Mouse (Mus musculus) heart, adult 11 months (tissue): Measurements from ENCODE around the gene Tex12.

ENCODE experiments used
- DNase-seq: peaks from one replicate; pipeline ENCODE4 v3.0.0; 2022

The Tex12 gene

DNA sequence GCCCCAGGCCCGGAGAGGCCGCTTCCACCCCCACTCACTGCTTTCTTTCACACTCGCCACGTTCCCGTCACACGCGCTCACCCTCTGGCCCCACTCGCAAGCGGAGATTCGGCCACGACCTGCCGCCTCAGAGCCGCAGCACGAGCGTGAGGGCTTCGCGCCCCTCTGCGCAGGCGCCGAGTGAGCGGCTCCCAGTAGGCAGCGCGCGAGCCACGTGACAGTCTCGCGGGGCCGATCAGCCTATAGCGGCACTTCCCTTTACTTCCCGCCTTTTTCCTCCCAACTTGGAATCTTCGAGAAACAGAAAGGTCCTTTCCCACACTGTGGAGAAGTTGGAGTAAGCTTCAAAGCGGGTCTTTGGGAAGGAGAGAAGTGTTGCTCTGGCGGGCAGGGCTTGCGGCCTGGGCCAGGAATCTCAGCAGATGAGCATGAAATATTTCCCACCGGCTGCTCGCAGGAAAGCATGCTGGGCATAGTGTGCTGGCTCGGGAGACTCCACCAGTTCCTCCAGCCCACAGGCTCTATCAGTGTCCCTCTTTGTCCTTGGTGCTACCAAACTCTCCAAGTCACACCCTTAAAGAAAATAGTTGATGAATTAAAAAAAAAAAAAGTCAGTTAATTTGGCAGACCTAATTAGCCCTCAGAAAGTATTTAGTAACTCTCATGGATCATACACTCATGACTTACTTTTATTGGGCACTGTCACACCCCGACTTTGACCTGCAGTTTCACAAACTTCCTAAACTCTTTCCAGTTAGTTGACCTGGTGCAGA lies at the start of gene Tex12:
TSS of gene Tex12 (minus strand) at position 181 of the 773 bp plus-strand sequence.
- peak; percentile 73 for DNase-seq

DNA sequence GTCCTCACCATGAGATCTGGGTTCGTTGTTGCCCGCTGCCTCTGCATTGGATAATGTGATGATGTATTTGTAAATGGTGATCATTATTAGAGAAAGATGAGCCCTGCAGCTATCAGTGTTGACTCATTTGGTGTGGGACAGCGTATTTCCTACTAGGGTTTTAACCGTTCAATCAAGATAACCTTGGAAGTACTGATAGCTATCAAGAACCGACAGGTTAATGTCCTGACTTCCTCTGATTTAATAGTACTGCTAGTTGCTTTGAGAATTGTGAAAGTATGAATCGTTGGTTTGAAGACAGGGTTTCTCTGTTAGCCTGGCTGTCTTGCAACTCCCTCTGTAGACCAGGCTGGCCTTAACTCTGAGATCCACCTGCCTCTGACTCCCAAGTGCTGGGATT lies 43.2 kb upstream of the Tex12 start:
- no peak for DNase-seq

DNA sequence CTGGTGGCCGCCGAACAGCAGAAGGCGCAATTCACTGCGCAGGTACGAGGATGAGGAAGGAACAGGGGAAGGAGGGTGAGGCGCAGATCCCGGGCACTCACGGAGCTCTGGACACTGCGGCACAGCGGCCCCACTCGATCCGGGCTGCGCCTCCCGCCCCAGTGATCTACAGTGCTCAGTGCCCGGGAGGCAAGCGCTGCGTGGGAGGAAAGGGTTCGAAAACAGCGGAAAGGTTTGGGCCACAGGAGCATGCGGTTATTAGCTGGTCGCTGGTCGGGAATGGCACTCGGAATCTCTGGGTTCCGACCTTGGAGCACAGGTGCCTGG lies 42.8 kb upstream of the Tex12 start:
- DNase-seq: no peak

DNA sequence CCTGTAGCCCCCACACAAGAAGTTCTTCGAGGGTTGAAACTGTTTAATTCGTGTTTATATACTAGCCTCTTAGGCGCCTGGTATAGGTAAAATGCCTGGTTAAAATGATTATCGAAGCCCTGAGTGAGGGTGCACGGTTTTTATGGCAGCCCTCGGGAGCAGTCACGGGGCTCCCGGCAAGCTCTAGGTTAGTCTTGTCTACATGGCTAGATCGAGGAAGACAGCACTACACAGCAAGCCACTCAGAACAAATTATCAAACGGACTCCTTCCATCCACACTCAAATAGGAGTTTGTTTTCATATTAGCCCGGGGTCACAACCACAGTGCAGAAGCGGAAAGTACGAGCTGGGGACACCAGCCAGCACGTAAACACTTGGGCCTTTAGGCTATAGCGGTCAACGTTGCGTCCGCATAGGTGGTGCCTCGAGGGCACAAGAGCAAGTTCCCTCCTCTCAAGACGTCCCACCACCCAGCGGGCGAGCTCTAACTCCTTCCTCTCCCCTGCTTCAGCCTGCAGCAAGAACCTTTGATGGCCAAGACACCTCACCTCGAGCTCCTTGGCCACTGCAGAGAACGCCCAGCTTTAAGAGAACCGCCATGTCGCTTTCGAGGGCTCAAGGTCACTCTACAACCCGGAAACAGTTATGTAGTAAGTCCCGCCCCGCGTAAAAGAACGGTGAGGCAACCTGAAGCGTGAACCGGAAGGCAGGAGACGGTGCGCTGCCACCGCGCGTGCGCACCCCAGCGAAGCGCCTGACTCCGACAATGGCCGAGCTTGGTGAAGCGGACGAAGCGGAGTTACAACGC lies 42.3 kb upstream of the Tex12 start, which contains the start of the genes Sdhd and Timm8b:
TSS of gene Sdhd (minus strand) at position 624 of the 809 bp plus-strand sequence.
TSS of gene Timm8b (plus strand) at position 722 of the 809 bp plus-strand sequence.
- DNase-seq: peak; percentile 99

DNA sequence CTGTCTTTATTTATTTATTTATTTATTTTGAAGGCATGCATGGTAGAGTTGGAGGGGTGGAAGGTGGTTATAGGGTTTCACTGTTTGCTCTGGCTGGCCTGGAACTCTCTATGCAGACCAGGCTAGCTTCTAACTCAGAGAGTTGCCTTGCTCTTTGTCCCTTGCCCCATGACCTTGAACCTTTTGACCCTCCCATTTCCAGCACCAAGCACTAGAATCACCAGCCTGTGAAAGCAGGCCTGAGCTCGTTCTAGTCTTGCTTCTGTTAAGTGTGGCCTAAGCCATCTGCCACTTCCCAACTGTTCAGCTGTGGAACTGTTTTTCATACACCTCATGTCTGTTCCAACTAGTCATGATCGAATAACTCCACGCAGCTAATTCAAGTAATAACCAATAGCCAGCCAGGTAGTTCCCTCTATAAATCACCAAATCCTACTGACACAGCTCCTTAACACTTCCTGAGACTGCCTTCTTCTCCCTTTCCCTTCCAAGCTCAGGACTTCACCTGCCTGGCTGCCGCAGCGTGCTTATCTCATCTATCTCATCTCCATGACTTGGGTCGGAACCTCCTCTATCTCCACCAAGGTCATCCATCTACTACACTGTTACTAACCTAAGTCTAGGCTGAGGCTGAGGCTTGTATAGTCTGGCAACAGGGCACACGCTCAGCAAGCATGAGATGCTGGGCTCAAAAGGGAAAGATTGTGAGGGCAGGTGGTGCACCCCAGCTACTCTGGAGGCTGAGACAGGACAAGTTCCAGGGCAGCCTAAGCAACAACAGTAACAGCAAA lies 41.1 kb upstream of the Tex12 start:
- peak; percentile 87 for DNase-seq

DNA sequence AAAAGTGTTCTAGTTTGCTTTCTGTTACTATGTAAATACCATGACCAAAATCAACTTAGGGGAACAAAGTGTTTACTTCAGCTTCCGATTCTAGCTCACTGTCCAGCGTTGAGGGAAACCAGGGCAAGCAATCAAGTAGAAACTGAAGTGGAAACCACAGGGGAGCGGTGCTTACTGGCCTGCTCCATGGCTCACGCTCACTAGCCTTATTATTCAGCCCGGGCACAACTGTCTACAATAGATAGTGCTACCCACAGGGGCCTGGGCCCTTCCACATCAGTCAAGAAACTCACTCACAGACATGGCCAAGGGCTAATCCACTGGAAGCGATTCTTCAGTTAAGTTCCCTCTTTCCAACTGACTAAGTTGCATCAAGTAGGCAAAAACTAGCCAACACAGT lies 40.4 kb upstream of the Tex12 start:
- DNase-seq: peak; percentile 85

DNA sequence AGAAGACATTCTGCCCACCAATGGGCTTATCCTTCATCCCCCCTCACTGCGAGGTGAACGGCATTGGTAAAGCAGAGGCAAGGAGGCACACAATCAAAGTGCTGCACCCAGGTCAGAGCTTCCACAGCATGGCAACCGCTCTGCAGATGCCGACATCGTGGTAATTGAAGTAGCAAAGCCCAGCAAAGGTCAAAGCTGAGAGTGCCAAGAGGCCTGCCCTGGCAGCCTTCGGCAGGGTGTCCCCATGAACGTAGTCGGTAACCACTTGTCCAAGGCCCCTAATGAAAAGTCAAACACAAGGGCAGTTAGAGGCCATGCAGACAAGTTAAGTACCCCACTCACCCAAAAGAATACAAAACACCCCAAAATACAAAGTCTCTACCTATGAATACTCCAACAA lies 35.8 kb upstream of the Tex12 start:
- peak; percentile 91 for DNase-seq

DNA sequence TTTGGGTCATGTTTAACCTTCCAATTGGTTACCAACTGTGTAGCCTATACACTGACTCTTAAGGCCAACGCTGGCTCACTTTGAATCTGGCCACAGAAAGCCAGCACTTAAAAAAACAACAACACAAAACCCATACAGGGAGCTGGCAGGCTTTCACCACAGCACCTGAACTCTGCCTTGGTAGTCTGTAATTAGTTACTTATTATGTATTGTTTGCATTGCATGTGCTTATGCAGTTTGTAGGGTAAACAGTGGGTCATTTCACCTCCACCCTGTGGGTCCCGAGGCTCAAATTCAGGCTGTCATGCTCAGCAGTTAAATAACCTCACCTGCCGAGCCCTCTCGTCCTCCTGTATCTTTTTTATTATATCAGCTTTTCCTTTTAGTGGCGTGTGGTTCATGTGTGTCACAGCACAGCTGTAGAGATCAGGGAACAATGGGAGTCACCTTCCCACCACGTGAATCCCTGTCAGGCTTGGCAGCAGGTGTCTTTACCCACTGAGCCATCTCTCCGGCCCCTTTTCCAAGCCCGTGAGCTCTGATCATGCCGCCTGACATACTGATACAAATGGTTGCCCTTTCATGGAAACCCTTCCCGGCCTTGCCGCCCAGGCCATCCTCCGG lies 33.8 kb upstream of the Tex12 start:
- no peak for DNase-seq

DNA sequence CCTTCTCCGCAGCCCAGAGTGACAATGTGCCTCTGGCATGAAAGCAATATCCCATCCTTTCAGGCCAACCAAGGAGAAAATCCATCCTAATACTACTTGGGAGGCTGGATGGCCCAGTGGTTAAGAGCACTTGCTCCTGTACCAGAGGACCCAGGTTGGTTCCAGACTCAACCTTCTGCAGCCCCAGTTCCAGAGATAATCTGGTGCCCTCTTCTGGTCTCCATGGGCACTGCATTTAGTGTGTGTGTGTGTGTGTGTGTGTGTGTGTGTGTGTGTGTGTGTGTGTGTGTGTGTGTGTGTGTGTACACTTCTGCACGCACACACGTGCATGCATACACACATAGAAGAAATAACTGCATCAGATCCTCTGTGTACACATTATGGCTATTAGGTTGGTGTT lies 32.4 kb upstream of the Tex12 start:
- no peak for DNase-seq

DNA sequence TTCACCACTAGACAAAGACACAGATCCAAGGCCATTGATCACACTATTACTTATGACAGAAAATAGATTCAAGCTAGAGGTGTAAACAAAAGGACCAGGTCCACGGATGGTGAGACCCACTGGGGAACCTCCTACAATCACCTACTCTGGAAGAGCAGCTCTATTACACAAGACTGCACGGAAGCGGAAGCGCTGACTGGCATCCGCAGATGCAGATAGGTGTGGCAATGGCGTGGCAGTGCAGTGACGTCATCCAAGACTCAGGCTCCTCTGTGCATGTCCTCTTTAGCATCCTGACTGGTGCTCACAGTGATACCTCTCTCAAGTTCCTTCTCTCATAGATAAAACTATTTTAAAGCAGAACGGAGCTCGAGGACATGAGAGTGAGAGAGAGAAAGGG lies 31.8 kb upstream of the Tex12 start:
- DNase-seq: no peak

DNA sequence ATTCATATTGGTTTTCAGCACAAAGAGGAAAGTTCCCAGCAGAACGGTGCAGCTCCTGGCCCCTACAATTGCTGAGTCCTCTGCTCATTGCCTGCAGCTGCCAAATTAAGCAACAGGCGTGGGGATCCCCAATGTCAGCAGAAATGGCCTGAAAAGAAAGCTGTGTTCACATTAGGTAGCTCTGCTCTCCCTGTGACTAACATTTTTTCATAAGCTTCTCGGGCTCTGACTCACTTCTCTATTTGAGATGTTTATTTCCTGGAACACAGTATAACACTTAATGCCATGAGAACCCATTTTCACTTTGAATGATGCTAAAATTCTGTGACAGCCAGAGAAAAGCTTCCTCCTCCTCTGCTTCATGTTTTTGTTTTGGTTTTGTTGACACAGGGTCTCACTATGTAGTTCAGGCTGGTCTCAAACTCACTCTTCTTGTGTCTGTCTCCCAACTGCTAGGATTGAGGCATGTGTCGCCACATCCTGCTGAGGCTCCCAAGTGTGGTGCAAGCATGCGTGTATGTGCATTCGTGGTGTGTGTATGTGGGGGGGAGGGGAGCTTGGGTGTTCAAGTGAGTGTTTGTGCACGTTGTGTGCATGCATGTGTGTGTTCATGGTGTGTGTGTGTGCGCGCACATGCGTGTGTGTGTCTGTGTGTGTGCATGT lies 29.9 kb upstream of the Tex12 start:
- no peak for DNase-seq

DNA sequence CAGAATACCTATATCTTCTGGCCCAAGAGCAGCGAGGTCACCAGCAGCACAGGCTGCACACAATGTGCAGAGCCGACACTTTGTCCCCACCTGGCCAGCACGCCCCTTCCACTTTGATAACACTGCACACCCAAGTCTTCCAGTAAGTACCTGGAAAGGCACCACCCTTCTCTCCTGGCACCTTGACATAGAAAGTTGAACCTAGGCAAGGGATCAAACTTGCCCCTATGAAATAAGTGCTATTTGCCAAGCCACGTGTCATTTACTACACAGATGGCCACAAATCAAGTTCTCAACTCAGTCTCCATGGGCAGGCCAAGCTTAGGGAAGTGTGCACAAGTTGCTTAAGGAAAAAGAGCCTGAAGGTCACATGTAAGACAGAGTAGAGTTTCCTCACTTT lies 25.8 kb upstream of the Tex12 start:
- peak; percentile 83 for DNase-seq

DNA sequence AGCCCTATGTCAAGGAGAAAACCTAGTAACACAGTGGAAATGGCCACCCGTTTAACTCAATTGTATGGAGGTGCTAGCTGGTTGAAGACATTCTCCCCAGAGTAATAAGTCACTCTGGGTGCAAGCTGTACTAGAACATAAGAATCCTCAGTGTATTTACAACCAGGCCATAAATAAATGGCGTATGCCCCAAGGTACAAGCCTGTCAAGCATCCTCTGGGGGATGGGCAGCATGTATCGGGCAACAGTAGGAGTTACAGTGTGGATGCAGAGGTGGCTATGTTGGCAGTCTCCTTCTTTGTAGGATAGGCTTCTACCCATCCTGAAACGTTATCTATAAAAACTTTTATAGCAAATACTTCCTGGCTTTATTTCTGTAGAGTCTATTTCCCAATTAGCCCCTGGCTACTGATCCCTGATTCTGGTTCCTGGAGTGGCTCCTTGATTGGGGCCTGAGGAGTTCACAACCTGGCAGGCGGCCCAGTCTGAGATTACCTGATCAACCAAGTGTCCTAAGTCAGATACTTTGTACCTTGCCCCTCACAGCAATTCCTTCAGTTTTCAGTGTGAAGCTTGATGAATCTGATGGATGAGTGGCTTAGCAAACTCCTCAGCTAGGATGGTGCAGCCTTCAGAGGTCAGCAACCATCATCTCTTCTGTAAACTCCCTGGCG lies 24.2 kb upstream of the Tex12 start:
- DNase-seq: peak; percentile 70

DNA sequence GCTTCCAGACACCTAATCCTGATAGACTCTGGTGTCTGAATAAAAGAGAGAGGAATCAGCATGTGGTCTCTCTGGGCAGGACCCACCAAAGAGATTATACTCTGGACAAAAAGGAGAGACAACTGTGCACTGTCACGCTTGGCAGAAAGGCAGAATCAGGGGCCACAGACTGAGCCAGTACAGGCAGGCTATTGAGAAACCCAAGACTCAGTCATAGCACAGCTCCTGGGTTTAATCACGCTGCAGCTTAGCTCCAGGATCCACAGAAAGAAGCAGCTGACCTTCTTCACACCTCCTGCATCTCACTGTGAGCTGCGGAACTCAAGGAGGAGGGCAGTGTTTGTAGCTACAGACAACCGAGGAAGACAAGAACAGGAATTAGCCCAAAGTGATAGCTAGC lies 19.2 kb upstream of the Tex12 start:
- peak; percentile 35 for DNase-seq

DNA sequence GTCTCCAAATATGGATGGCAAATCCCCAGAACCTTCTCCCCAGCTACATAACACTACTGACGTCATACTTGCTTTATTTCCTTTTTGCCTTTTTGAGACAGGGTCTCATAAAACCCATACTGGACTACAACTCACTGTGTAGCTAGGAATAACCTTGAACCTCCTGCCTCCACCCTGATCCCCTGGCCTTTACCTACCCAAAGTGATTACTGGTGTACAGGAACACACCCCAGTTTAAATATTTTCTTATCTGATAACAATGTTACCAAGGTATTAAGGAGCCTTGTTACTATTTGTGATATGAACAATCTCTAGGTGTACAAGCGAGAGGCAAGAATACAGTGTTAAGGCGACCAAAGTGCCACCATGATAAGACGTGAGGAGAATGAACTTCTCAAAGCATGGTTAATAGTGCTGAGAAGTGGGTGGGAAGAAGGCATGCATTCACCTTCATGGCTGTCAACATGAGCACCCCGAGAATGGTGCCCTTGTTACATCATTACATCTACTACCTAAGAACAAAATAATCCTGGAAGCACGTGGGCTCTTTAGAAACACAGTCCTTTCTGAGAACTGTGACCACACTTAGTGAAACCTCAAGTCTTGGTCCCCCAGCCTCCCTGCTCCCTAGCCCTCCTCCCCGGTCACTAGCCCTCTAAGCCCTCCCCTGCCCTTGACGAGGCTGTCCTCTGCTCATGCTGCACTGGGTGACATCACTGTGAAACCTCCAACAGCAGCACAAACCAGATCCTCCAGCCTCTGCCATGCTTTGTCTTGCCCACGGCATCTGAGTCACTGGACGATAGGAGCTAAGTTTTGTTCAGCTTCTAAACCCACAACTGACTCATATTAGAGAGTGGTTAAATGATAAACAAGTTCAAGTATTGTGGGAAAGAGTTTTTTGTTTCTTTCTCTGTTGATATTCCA lies 8.7 kb upstream of the Tex12 start:
- DNase-seq: peak; percentile 62

DNA sequence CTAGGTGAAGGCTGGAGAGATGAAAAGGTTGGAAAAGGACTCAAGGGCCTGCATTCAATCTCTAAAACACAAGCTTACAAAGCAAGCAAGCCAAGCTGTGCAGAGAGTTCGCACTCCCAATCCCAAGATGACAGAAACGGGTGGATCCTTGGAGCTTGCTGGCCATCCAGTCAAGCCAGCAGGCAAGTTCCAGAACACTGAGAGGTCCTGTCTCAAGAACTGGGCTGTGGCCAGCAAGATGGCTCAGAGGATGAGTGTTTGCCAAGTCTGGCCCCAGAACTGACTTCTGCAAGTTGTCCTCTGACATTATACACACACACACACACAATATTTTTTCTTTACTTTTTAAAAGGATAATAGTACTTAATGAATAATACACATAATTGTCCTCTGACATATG lies 6.8 kb upstream of the Tex12 start:
- peak; percentile 82 for DNase-seq

DNA sequence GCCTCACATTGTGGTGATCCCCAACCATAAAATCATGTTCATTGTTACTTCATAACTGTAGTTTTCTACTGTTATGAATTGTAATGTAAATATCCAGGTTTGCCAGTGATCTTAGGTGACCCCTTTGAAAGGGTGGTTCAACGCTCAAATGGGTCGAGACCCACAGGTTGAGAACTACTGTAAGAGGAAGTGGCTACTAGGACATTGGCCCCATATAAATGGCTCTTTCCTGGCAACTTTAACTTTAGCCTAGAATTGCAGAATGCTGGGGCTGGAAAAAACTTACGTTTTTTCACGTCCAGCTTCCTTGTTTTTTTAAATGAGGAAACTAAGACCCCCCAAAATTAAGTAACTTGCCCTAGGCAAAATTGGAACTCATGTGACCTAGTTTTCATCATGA lies 6.2 kb upstream of the Tex12 start:
- DNase-seq: peak; percentile 55

DNA sequence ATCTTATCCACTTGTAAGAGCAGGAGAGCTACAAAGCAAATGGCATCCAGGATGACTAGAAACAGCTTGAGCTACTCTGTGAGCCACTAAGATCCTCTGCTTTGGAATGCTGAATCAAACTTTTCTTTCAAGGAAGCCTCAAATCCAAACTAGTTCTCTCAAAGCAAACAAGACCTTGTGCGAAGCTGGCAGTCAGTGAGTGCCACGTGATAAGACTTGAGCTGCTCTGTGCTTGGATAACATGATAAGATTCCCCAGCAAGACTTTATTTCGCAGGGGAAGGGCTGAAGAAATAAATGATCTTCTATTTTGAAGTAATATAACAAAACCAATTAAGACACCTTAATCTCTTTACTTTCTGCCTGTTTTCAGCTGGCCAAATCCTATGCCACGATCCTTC lies 4.8 kb upstream of the Tex12 start:
- DNase-seq: no peak

DNA sequence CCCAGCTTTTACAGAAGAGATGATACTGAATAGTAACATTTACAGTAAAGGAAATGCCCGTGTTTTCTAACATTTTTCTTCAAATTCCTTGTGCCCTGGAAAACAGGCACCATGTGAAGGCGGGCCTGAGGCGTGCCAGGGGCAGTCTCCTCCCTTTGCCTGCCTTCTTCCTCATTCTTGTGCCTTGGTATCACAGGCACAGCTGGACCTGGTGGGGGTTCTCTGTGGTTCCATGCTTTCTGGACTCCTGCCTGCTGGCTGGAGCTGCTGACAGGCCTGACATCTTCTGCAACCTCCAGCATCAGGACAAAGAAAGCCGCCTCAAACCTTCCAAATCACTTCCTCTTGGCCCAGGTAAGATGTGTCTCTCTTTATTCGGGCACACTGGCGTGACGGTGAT lies 4.0 kb upstream of the Tex12 start:
- peak; percentile 93 for DNase-seq

DNA sequence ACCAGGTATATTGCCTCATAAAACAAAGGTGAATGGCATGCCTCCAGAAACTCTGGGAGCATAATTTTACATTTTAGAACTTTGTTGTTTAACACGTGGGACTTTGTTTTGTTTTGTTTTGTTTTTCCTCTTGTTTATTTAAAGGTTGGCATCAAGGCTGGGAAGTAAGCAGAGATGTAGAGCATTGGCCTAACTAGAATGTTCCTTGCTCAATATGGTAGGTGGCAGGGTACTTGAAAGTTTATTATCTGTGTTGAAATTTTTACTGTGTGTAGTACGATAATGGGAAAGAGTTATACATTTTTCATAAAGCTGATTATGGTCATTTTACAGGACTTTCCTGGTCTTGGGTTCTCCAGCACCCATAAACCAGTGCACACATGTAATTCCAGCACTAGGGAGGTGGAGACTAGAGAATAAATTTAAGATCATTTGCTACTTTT lies 814 bp upstream of the Tex12 start:
- no peak for DNase-seq

DNA sequence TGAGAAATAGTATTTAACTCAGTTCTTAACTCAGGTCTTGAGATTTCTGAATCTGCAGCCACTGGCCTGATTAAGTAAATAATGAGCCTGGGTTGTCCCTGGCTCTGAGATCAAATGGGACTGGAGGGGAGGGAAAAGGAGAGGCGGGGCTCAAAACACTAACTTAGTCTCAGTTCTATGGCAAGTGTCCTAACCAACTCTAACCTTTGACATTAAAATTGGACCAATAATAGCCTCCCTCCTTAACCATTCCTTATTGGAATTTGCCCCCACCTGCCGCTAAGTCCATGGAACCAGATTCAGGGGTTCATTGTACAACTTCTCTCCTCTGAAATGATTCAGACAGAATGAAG lies 6.1 kb downstream of the Tex12 start, which contains the start of gene Bco2:
TSS of gene Bco2 (minus strand) at position 88 of the 353 bp plus-strand sequence.
- no peak for DNase-seq
